Mouse (Mus musculus) kidney, postnatal 36 days (tissue): Measurements from ENCODE around the gene Olfr282.
"Not testable (repeated sequence)": the region's sequence is repeated elsewhere in the genome, so short reads cannot be mapped to it uniquely, and the experiment has no call there.

Experiments used
- DNase-seq, 2 experiments: peaks; one replicate each; pipeline ENCODE4 v3.0.0; 2021 to 2022; ENCODE audit warnings: mixed read lengths in 2 of 2

Olfr282 gene

GRCm38 (mm10) chr15:98430925-98431324 lies at the start of gene Olfr282:
Gene Olfr282 (plus strand): TSS chr15:98431225.
- not testable (repeated sequence) for DNase-seq

- DNase-seq: no peak
These were observed 43.4 kb upstream of the Olfr282 start for GRCm38 (mm10) chr15:98387621-98388020.

DNA sequence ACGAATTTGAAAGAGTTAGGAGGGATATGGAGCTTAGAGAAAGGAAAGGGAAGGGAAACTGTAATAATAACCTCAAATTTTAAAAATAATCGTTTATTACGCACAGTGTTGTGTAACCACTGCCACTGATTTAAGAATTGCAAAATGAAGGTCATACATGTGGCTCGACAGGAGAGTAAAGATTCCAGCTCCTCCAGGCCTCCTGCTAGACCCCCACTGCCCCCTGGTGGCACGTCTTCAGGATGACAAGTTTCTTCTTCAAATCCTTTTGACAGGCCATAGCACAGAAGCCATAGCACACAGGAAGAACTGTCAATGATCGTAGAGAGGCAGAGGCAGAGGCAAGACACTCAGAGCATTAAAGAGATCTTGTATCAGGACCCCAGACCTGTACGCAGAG lies 41.2 kb upstream of the Olfr282 start:
- peak; percentile 61 to 89 for DNase-seq

DNA sequence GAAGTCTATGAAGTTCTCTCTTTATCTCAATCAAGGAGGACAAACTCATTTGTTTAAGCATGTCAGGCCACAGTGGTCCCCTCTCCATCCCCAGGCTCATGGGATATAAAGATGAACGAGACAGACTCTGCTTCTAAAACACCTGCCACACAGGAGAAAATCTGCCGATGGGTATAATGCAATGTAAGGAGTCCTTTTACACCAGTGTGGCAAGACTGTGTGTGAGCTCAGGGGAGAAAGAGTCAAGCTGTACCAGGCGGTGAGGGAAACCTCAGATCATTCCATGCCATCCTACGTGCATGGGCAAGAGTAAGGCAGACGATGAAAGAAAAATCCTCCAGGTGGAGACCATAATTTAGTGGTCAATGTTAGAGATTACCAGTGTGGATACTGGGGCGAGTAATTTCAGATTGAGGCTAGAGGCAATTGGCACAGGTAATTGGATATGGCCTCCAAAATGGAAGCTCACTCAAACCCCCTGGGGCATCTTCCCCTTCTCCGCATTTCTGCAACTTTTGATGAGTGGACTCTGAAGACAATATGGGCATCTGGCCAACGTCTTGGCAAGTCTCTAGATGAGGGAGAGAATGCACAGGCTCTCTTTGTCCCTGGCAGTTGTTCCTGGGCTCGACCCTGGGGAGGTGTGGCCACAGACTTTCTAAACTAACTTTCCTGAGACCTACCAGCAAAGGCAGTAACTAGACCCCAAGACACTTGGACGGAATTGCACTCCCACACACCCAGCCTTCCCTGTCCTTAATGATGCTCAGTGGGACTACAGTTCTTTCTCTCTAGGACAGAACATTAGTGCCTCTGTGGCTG lies 39.7 kb upstream of the Olfr282 start:
- DNase-seq: no peak

DNA sequence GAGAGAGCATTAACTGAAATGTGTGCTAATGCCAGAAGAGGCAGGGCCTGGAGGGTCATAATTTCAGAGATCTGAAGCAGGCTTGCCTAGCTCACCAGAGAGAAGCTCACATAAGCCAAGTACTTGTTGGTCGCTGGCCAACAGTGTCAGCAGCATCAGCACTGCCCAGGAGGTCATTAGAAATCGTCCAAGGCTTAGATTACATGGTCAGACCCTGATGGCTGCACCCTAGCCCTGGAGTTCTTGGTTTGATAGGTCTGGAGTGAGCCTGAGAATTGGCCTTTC lies 39.2 kb upstream of the Olfr282 start:
- DNase-seq: no peak

GRCm38 (mm10) chr15:98397136-98397535 lies 33.9 kb upstream of the Olfr282 start:
- DNase-seq: peak; percentile 45 to 60

- no peak for DNase-seq
These were observed 28.7 kb upstream of the Olfr282 start for GRCm38 (mm10) chr15:98402356-98402755.

DNA sequence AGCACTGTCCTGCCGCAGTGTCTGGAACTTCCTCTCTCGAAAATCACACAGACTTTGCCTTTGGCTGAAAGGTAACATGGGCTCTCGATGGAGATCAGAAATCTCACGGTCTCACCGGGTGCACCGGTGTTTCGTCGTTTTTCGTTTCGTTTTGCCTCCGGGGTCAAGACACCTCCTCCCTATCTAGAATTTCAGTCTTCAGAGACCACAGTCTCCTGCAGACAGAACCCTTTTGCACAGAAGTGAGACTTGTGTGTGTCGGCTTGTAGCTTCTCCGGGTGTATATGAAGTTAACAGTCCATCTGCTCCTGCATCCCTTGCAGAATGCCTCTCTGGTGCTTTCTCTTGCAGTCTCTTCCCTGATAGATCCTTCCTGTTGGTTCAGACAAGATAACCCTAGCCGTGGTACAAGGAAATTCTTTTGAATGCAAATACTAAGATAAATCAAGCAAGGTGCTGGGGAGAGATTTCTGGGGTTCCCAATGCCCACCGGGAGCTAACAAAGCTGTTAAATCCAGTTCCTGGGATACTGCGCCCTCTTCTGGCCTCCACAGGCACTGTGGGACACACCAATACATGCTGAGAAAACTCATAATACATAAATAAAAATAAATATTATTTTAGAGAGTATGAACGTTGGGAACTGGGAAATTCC lies 22.5 kb upstream of the Olfr282 start:
- peak; percentile 27 to 70 for DNase-seq

GRCm38 (mm10) chr15:98409635-98410034 lies 21.4 kb upstream of the Olfr282 start:
- no peak for DNase-seq

- no peak for DNase-seq
These were observed 20.8 kb upstream of the Olfr282 start for GRCm38 (mm10) chr15:98410249-98410648.

GRCm38 (mm10) chr15:98415996-98416395 lies 15.0 kb upstream of the Olfr282 start:
- DNase-seq: no peak

DNA sequence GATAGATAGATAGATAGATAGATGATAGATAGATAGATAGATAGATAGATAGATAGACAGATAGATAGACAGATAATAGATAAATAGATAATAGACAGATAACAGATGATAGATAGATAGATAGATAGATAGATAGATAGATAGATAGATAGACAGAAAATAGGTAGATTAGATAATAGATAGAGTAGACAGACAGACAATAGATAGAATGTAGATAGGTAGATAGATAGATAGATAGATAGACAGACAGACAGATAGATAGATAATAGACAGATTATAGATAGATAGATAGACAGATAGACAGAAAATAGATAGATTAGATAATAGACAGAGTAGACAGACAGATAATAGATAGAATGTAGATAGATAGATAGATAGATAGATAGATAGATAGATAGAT lies 14.2 kb upstream of the Olfr282 start:
- not testable (repeated sequence) for DNase-seq

DNA sequence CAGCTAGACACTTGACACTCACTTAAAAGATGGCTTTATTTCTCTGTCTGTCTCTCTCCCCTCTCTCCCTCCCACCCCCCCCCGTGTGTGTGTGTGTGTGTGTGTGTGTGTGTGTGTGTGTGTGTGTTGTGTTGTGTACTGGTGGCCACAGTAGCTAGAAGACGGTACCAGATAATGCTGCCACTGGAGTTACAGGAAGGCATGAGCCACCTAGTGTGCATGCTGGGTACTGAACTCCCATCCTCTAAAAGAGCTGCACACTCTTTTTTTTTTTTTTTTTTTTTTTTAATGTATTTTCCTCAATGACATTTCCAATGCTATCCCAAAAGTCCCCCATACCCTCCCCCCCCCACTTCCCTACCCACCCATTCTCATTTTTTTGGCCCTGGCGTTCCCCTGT lies 13.7 kb upstream of the Olfr282 start:
- peak in 1 of 2 experiments; percentile 57 for DNase-seq

- DNase-seq: no peak
These were observed 12.9 kb upstream of the Olfr282 start for GRCm38 (mm10) chr15:98418096-98418495.

DNA sequence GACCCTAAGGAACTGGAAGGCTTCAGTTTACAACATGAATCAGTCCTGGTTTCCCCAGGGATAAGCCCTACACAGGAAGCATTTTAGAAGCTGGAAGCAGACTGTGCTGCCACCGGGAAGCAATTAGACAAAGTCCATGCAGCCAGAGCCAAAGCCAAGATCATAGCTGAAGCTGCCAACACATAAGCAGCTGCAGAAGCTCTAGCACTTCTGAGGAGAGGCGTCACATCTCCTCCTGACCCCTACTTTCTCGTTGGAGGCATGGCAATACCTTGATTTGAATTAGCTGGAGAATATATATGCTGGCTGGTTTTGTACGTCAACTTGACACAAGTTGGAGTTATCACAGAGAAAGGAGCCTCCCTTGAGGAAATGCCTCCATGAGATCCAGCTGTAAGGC lies 10.1 kb upstream of the Olfr282 start:
- DNase-seq: no peak

GRCm38 (mm10) chr15:98424326-98424725 lies 6.7 kb upstream of the Olfr282 start:
- no peak for DNase-seq

DNA sequence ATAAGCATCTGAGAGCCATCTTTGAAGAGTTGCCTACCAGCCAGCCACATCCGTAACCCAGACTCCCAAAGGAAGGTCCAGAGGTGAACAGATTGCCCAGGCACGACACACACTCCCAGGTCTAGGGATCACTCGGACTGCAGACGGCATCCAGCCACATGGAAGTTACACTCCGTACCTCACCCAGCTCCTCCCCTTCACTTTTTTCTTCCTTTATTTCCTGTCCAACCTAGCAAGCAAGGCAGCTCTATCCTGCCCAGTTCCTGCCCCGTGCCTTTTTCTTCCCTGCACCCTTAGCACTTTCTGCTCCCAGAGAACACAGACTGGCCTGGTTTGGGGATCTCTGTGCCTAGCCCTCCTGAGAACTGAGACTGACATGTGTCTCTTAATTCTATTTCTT lies 6.3 kb upstream of the Olfr282 start:
- no peak for DNase-seq

- no peak for DNase-seq
These were observed 5.8 kb upstream of the Olfr282 start for GRCm38 (mm10) chr15:98425188-98425587.

DNA sequence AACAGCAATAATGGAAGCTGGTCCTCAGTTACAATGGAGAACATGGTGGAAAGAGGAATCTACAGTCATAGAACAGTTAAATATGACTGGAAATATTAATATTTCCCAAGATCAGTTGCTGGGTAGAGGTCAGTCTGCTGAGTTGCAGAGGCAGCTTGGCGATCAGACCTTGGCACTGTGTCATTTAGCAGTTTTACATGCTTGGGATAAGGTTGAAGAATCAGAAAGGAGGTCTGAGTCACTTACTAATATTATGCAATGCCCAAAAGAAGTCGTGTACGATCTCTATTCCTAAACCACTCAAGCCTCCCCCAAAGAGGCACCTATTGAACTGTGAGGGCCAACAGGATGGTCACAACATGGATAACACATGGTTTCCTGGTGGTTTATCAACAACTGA lies 13.5 kb downstream of the Olfr282 start:
- no peak for DNase-seq

GRCm38 (mm10) chr15:98448521-98448920 lies 17.5 kb downstream of the Olfr282 start:
- peak; percentile 65 to 74 for DNase-seq

DNA sequence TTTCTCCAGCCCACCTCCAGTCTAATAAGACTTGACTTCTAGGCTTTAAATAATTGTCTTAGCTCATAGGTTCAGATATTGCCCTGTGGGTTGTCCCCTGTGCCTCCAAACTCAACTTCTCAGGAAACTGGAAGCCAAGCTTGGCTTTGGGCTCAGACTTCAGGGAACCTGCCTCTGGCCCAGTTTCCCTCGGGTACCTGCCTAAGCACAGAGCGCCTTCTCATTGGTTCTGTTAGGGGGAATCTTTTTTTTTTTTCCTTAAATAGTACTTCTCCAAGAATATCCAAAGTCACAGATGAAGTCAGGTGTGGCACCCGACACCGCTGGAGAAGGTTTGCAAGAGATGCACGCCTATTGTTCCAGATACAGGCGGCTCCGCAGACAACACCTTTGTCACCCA lies 21.3 kb downstream of the Olfr282 start, which contains the start of gene Olfr281:
Gene Olfr281 (plus strand): TSS at position 301 of the 400 bp plus-strand sequence.
- no peak for DNase-seq

GRCm38 (mm10) chr15:98469596-98469995 lies 38.6 kb downstream of the Olfr282 start, which contains the start of gene OR5BS1P:
Gene OR5BS1P (plus strand): TSS chr15:98469896.
- DNase-seq: no peak

DNA sequence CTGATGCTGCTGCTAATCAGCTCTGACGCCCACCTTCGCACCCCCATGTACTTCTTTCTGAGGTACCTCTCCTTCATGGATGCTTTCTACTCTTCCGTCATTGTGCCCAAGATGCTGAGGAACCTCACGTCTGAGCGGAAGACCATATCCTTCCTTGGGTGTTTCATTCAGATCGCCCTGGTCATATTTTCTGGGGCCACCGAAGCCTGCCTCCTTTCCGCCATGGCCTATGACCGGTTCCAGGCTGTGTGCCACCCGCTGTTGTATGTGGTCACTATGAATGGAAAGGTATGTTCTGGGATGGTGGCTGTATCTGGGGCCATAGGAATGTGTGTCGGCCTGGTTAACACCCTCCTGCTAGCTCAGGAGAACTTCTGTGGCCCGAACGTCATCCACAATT lies 40.5 kb downstream of the Olfr282 start:
- DNase-seq: no peak

GRCm38 (mm10) chr15:98474958-98475357 lies 43.9 kb downstream of the Olfr282 start:
- DNase-seq: no peak
